Comparison of ENCODE assay signal across 8 mouse cellular contexts in the genomic region with DNA sequence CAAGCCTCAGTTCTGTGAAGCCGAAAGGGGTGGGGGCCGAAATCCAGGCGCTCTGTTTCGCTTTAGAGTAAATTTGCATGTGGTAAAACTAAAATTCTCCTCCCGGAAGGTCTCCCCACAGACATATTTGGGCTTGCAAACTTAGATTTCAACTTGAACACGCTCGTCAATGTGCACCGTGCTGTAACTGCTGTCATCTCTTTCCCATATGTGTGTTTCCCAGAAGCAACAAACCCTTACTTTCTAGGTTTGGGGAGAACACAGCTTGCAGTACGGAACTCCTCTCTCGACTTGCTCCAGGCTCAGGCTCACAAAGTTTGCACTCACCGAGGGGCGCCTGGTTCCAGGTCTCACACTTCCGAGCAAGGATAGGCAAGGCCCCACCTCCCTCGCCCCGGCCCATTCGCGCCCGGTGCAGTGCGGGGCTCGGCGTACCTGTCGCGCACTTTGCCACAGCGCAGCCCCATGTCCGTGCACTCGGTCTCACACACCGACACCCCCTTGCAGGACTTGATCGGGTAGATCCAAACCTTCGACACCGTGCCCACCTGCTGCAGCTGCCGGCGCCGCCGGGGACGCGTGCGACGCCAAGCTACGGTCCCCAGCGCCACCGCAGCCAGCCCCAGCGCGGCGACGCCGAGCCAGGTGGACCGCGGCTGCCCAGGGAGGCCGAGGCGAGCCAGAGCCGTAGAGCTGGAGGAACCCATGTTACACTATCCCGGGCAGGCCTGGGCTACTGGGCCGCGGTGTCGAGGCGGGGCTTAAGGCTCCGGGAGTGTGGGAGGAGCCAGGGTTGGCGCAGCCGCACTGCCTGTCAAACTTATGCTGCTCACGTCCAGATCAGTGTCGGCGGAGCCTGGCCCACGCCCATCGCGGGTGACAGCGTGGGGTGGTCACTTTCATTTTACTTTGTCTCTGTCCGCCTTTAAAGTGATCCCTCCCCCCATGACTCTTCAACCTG. TPM values are rescaled to one million over a fixed set of nuclear protein-coding genes. Genes with fewer than 3 reads are reported as not detected.
DNase-seq lines count a peak whose midpoint lies in the region; ATAC-seq and TF ChIP-seq lines count a peak whose summit lies in the region.

No protein-coding gene starts in this region.

- peak overlapping the region; percentile 70 for H3K4me2 ChIP-seq in embryonic facial prominence, embryonic 14.5 days (ENCODE audit: low read depth, low read length)
- H3K4me2 ChIP-seq in limb, embryonic 13.5 days (replicated peaks), result peak overlapping the region; percentile 77
- peak overlapping the region; percentile 95 for H3K4me2 ChIP-seq in midbrain, embryonic 15.5 days

- peak overlapping the region; percentile 89 for H3K27ac ChIP-seq in bone marrow, adult 2 months (ENCODE audit: control insufficient read depth, insufficient read depth, low read depth, low read length, poor library complexity)
- peak overlapping the region; percentile 87 for H3K27ac ChIP-seq in embryonic facial prominence, embryonic 14.5 days (replicated peaks; ENCODE audit: low read depth, low read length)
- H3K27ac ChIP-seq in limb, embryonic 13.5 days, result peak overlapping the region; percentile 91
- peak overlapping the region; percentile 67 for H3K27ac ChIP-seq in midbrain, embryonic 15.5 days

- H3K36me3 ChIP-seq in embryonic facial prominence, embryonic 14.5 days (ENCODE audit: control insufficient read depth, insufficient read depth, low read length), result peaks cover 1% of the 10 kb centered on the region; the same call in 1 of the 2 replicates
- peaks cover 7% of the 10 kb centered on the region for H3K36me3 ChIP-seq in limb, embryonic 13.5 days
- 0 out of 2 replicates have a peak, but pooled peaks cover 2% of the 10 kb centered on the region for H3K36me3 ChIP-seq in midbrain, embryonic 15.5 days (replicated peaks)

- H3K4me1 ChIP-seq in bone marrow, adult 2 months (ENCODE audit: control insufficient read depth, insufficient read depth, low read length), result peaks cover 3% of the 10 kb centered on the region
- H3K4me1 ChIP-seq in embryonic facial prominence, embryonic 14.5 days (ENCODE audit: control insufficient read depth, insufficient read depth, low read length), result peaks cover 10% of the 10 kb centered on the region; the same call in 1 of the 2 replicates
- H3K4me1 ChIP-seq in limb, embryonic 13.5 days, result peaks cover 24% of the 10 kb centered on the region
- peaks cover 25% of the 10 kb centered on the region for H3K4me1 ChIP-seq in midbrain, embryonic 15.5 days

- no peak for TF ChIP-seq CTCF in bone marrow, adult 2 months (IDR thresholded peaks at IDR 0.05; ENCODE audit: control insufficient read depth, insufficient read depth, low read length)

- peak overlapping the region; percentile 88 for H3K9ac ChIP-seq in embryonic facial prominence, embryonic 14.5 days (ENCODE audit: low read depth, low read length)
- peak overlapping the region; percentile 88 for H3K9ac ChIP-seq in limb, embryonic 13.5 days
- H3K9ac ChIP-seq in midbrain, embryonic 15.5 days, result peak overlapping the region; percentile 84

- peak overlapping the region; percentile 99 for H3K4me3 ChIP-seq in bone marrow, adult 2 months (replicated peaks; ENCODE audit: control insufficient read depth, low read depth, low read length)
- H3K4me3 ChIP-seq in embryonic facial prominence, embryonic 14.5 days (ENCODE audit: low read depth, low read length), result peak overlapping the region; percentile 86
- H3K4me3 ChIP-seq in limb, embryonic 13.5 days, result peak overlapping the region; percentile 90
- peak overlapping the region; percentile 91 for H3K4me3 ChIP-seq in midbrain, embryonic 15.5 days

- no peaks in the 10 kb centered on the region for H3K9me3 ChIP-seq in embryonic facial prominence, embryonic 14.5 days (ENCODE audit: control insufficient read depth, low read length)
- H3K9me3 ChIP-seq in limb, embryonic 13.5 days, result no peaks in the 10 kb centered on the region
- H3K9me3 ChIP-seq in midbrain, embryonic 15.5 days, result no peaks in the 10 kb centered on the region

- peaks cover 6% of the 10 kb centered on the region; the same call in 1 of the 2 replicates for H3K27me3 ChIP-seq in embryonic facial prominence, embryonic 14.5 days (replicated peaks; ENCODE audit: control insufficient read depth, insufficient read depth, low read length)
- peaks cover 39% of the 10 kb centered on the region for H3K27me3 ChIP-seq in limb, embryonic 13.5 days
- peaks cover 5% of the 10 kb centered on the region; the same call in 1 of the 2 replicates for H3K27me3 ChIP-seq in midbrain, embryonic 15.5 days (replicated peaks)

- DNase-seq in 416B (ENCODE audit: low read depth), result peak; percentile 92
- peak; percentile 95 for DNase-seq in embryonic facial prominence, embryonic 14.5 days (ENCODE audit: low spot score)
- DNase-seq in heart, adult 8-10 months (ENCODE audit: low spot score), result peak; percentile 93
- DNase-seq in kidney, adult 8-10 months, result peak; percentile 89 to 92
- peak; percentile 83 to 88 for DNase-seq in spleen, adult 18-20 months

- peak; percentile 98 for ATAC-seq in embryonic facial prominence, embryonic 14.5 days (ENCODE audit: low read depth)
- peak; percentile 98 for ATAC-seq in limb, embryonic 13.5 days (ENCODE audit: low FRiP score, low read depth)
- peak; percentile 97 for ATAC-seq in midbrain, embryonic 15.5 days (replicated peaks)

- TF ChIP-seq POLR2A in bone marrow, adult 2 months (IDR thresholded peaks at IDR 0.05; ENCODE audit: borderline replicate concordance, control insufficient read depth, low read depth, low read length), result peak; percentile 94; the same call in 1 of the 2 replicates

- WGBS in bone marrow, adult 2 months, result under 1% methylated on average over 67 of the region's 67 CpGs
- WGBS in embryonic facial prominence, embryonic 14.5 days, result under 1% methylated on average over 60 of the region's 67 CpGs
- under 1% methylated on average over 67 of the region's 67 CpGs for WGBS in limb, embryonic 13.5 days
- under 1% methylated on average over 67 of the region's 67 CpGs for WGBS in midbrain, embryonic 15.5 days

RNA-seq across cellular contexts. Expression of a gene that starts 0.9 kb away (rescaled TPM):
- 92.0 and 103 TPM in 2 replicates for polyA plus RNA-seq in bone marrow, adult 2 months (2011; ENCODE audit: insufficient read depth, insufficient read length, low replicate concordance, missing spikeins)
- polyA plus RNA-seq in embryonic facial prominence, embryonic 14.5 days (2014; fragmentation: Nextera tagmentation; extraction: Ambion mirVana), result 212 and 218 TPM in 2 replicates
- 100 to 1,000 TPM; 113 to 146 (median 132) TPM for total RNA-seq in heart, adult 8-10 months (2022)
- polyA plus RNA-seq in limb, embryonic 13.5 days (2015; fragmentation: Nextera tagmentation; extraction: Ambion mirVana), result 167 and 203 TPM in 2 replicates
- 96.7 and 117 TPM in 2 replicates for polyA plus RNA-seq in midbrain, embryonic 15.5 days (2015; fragmentation: Nextera tagmentation; extraction: Ambion mirVana)

RNA-seq across cellular contexts. Expression of a gene that starts 34.3 kb away (rescaled TPM):
- 2.3 and 5.9 TPM in 2 replicates for polyA plus RNA-seq in bone marrow, adult 2 months (2011; ENCODE audit: insufficient read depth, insufficient read length, low replicate concordance, missing spikeins)
- polyA plus RNA-seq in embryonic facial prominence, embryonic 14.5 days (2014; fragmentation: Nextera tagmentation; extraction: Ambion mirVana), result 0.08 and 0.24 TPM in 2 replicates
- total RNA-seq in heart, adult 8-10 months (2022), result not detected
- 0.11 and 0.14 TPM in 2 replicates for polyA plus RNA-seq in limb, embryonic 13.5 days (2015; fragmentation: Nextera tagmentation; extraction: Ambion mirVana)
- 0.13 TPM in 1 of 2 replicates, not detected in the other for polyA plus RNA-seq in midbrain, embryonic 15.5 days (2015; fragmentation: Nextera tagmentation; extraction: Ambion mirVana)

RNA-seq across cellular contexts. Expression of a gene that starts 37.6 kb away (rescaled TPM):
- polyA plus RNA-seq in bone marrow, adult 2 months (2011; ENCODE audit: insufficient read depth, insufficient read length, low replicate concordance, missing spikeins), result 7.9 and 10.5 TPM in 2 replicates
- polyA plus RNA-seq in embryonic facial prominence, embryonic 14.5 days (2014; fragmentation: Nextera tagmentation; extraction: Ambion mirVana), result 2.3 and 2.7 TPM in 2 replicates
- total RNA-seq in heart, adult 8-10 months (2022), result 10 to 100 TPM; 15.4 to 19.9 (median 18.0) TPM
- polyA plus RNA-seq in limb, embryonic 13.5 days (2015; fragmentation: Nextera tagmentation; extraction: Ambion mirVana), result 1.1 and 1.6 TPM in 2 replicates
- polyA plus RNA-seq in midbrain, embryonic 15.5 days (2015; fragmentation: Nextera tagmentation; extraction: Ambion mirVana), result 0.84 and 1.2 TPM in 2 replicates

Comparison
In these comparisons a context has a peak if more than half of its experiments do, and no peak if none do; other contexts are left out.
1. Peak in every context shown above with its lines: DNase-seq, ATAC-seq, H3K4me3 ChIP-seq and H3K27ac ChIP-seq.